Mouse (Mus musculus) embryo, embryonic 10.5 days (tissue): ENCODE measurements around the gene Vcl.
A peak's percentile ranks its signal among the peaks of the same experiment; 100 is the strongest.

ENCODE experiments used
- DNase-seq: peaks from one replicate; pipeline ENCODE4 v3.0.0-alpha.2; 2015; ENCODE audit warnings: low spot score

Vcl gene

GRCm38 (mm10) chr14:20945296-20945695 is 16.1 kb downstream of the Vcl start:
- DNase-seq = no peak

- no peak for DNase-seq
Measured at GRCm38 (mm10) chr14:20956021-20956420, 26.8 kb downstream of the Vcl start.

GRCm38 (mm10) chr14:20958971-20959370 is 29.8 kb downstream of the Vcl start:
- DNase-seq = no peak

- no peak for DNase-seq
Measured at GRCm38 (mm10) chr14:20962466-20962865, 33.3 kb downstream of the Vcl start.

- no peak for DNase-seq
Measured at GRCm38 (mm10) chr14:20962906-20963305, 33.7 kb downstream of the Vcl start.

GRCm38 (mm10) chr14:20963863-20964262 is 34.7 kb downstream of the Vcl start:
- DNase-seq = no peak

GRCm38 (mm10) chr14:20964285-20964684 is 35.1 kb downstream of the Vcl start:
- no peak for DNase-seq

- DNase-seq = no peak
Measured at GRCm38 (mm10) chr14:20966959-20967670, 37.9 kb downstream of the Vcl start.

- DNase-seq = no peak
Measured at GRCm38 (mm10) chr14:20969066-20969465, 39.9 kb downstream of the Vcl start.

- no peak for DNase-seq
Measured at GRCm38 (mm10) chr14:20970389-20970788, 41.2 kb downstream of the Vcl start.

- DNase-seq = no peak
Measured at GRCm38 (mm10) chr14:20970927-20971326, 41.7 kb downstream of the Vcl start.

GRCm38 (mm10) chr14:20973821-20974220 is 44.6 kb downstream of the Vcl start:
- no peak for DNase-seq

GRCm38 (mm10) chr14:20976741-20977140 is 47.5 kb downstream of the Vcl start:
- DNase-seq = no peak

- no peak for DNase-seq
Measured at GRCm38 (mm10) chr14:20977726-20978125, 48.5 kb downstream of the Vcl start.

- no peak for DNase-seq
Measured at GRCm38 (mm10) chr14:20983832-20984231, 54.6 kb downstream of the Vcl start.

- no peak for DNase-seq
Measured at GRCm38 (mm10) chr14:20985482-20985881, 56.3 kb downstream of the Vcl start.

GRCm38 (mm10) chr14:20991492-20991891 is 62.3 kb downstream of the Vcl start:
- DNase-seq = no peak

GRCm38 (mm10) chr14:20993067-20993691 is 64.0 kb downstream of the Vcl start:
- DNase-seq = peak; percentile 77

- no peak for DNase-seq
Measured at GRCm38 (mm10) chr14:20994475-20994874, 65.3 kb downstream of the Vcl start.

- no peak for DNase-seq
Measured at GRCm38 (mm10) chr14:20995497-20995896, 66.3 kb downstream of the Vcl start.

GRCm38 (mm10) chr14:20996361-20996760 is 67.2 kb downstream of the Vcl start:
- no peak for DNase-seq

GRCm38 (mm10) chr14:20997548-20997947 is 68.3 kb downstream of the Vcl start:
- no peak for DNase-seq

GRCm38 (mm10) chr14:20999617-21000016 is 70.4 kb downstream of the Vcl start:
- DNase-seq = no peak

- no peak for DNase-seq
Measured at GRCm38 (mm10) chr14:21013800-21014334, 84.7 kb downstream of the Vcl start.
